Mouse (Mus musculus): ENCODE measurements at regions not wholly inside any gene's neighbourhood (a gene's known extent, or its start where the extent isn't known, plus 50 kb on each side); places are given as distances from the start of the nearest gene placed in this dataset.

DNA sequence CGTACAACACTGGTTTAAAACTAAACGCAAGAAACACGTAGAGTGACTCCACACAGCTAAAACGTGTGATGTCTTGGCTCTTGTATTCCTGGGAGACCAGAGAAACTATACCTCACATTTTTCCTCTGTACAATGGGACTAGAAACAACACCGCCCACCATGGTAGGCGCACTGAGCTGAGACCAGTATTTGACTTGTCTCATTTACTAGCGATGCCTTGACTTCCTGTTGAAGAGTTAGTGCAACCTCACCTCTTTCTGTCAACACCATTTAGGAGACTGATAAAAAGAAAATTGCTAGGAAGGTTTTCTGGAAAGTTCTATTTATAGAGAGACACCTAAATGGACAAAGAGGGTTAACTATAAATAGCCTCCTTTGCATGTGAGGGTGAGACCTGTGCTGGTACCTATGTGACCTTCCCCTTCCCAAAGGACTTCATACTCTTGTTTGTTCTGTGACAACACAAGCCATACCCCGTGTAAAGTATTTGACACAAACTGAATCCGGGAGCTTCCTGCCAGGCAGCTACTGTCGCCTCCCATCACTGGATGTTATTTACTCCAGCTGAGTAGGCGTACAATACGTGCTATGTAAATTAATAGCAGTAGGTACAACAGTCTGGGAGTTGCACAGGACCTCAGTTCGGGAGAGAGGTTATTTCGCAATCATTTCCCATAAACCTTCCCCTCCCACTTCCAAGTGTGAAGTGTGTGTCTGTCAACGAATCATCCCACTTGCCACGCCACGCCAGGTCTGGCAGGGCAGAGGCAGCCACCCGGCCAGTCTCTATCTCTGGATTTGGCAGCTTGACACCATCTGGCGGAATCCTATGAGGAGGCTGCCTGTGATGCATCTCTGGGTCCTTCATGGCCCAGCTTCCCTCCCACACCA, 174.7 kb upstream of the Serp2 start:
- TF ChIP-seq CTCF (conservative IDR thresholded peaks at IDR 0.05; ENCODE audit: low read length) (no peak), NANOG (IDR thresholded peaks at IDR 0.05; ENCODE audit: borderline replicate concordance, low read length) (no peak), POU5F1 (IDR thresholded peaks at IDR 0.05; ENCODE audit: borderline replicate concordance, low read length) (no peak)

All from E14TG2a.4 (cell line).